In genomic region chr3:138197556-138197955, GRCm38 (mm10) we compare ENCODE assay signal across 12 mouse cellular contexts. TPM values are rescaled to one million over a fixed set of nuclear protein-coding genes. Genes with fewer than 3 reads are reported as not detected.
DNase-seq lines count a peak whose midpoint lies in the region; ATAC-seq lines count a peak whose summit lies in the region.
"Had no signal": no experiment of that assay in that cellular context is flagged by ENCODE, and none has a peak within 500 bp of the region (broad histone marks: within the 10 kb centered on the region; RNA-seq: fewer than 3 reads in every experiment).

No protein-coding gene starts in this region.

- no peaks in the 10 kb centered on the region for H3K27me3 ChIP-seq in embryonic facial prominence, embryonic 12.5 days
- H3K27me3 ChIP-seq in embryonic facial prominence, embryonic 10.5 days (replicated peaks; ENCODE audit: low read depth, poor library complexity, severe bottlenecking), result 0 out of 2 replicates have a peak, but pooled peaks cover 4% of the 10 kb centered on the region
- no peaks in the 10 kb centered on the region for H3K27me3 ChIP-seq in hindbrain, embryonic 12.5 days
- H3K27me3 ChIP-seq in hindbrain, embryonic 16.5 days (replicated peaks; ENCODE audit: control insufficient read depth, insufficient read depth, low read length), result no peaks in the 10 kb centered on the region

- 0 out of 2 replicates have a peak overlapping the region, but pooled peaks have one; percentile 19 for H3K4me2 ChIP-seq in embryonic facial prominence, embryonic 12.5 days (replicated peaks)
- H3K4me2 ChIP-seq in hindbrain, embryonic 12.5 days (replicated peaks), result no peak overlapping the region
- no peak overlapping the region for H3K4me2 ChIP-seq in hindbrain, embryonic 16.5 days (ENCODE audit: low read length)

- 68% methylated on average over 9 of the region's 9 CpGs for WGBS in embryonic facial prominence, embryonic 12.5 days
- 65% methylated on average over 9 of the region's 9 CpGs for WGBS in embryonic facial prominence, embryonic 10.5 days
- 69% methylated on average over 9 of the region's 9 CpGs for WGBS in hindbrain, embryonic 12.5 days
- WGBS in hindbrain, embryonic 16.5 days, result 59% methylated on average over 9 of the region's 9 CpGs

- no peak for DNase-seq in embryonic facial prominence, embryonic 10.5 days (ENCODE audit: low spot score)
- DNase-seq in retina, postnatal 1 day, result peak; percentile 32
- DNase-seq in retina, embryonic 14.5 days (ENCODE audit: low spot score), result no peak
- no peak for DNase-seq in thymus, adult 18-20 months
- no peak for DNase-seq in B cell, adult 2 months

- no peaks in the 10 kb centered on the region for H3K4me1 ChIP-seq in embryonic facial prominence, embryonic 12.5 days
- H3K4me1 ChIP-seq in embryonic facial prominence, embryonic 10.5 days, result no peaks in the 10 kb centered on the region
- 0 out of 2 replicates have a peak, but pooled peaks cover 2% of the 10 kb centered on the region for H3K4me1 ChIP-seq in hindbrain, embryonic 12.5 days
- H3K4me1 ChIP-seq in hindbrain, embryonic 16.5 days (ENCODE audit: control insufficient read depth, insufficient read depth, low read depth, low read length), result no peaks in the 10 kb centered on the region

- H3K4me3 ChIP-seq in embryonic facial prominence, embryonic 12.5 days, result no peak overlapping the region
- H3K4me3 ChIP-seq in embryonic facial prominence, embryonic 10.5 days, result no peak overlapping the region
- H3K4me3 ChIP-seq in hindbrain, embryonic 12.5 days, result no peak overlapping the region
- H3K4me3 ChIP-seq in hindbrain, embryonic 16.5 days (ENCODE audit: low read length), result no peak overlapping the region
- H3K4me3 ChIP-seq: erythroblast, embryonic 14.5 days had no signal

- no peaks in the 10 kb centered on the region for H3K36me3 ChIP-seq in embryonic facial prominence, embryonic 12.5 days
- H3K36me3 ChIP-seq in embryonic facial prominence, embryonic 10.5 days (replicated peaks), result no peaks in the 10 kb centered on the region
- no peaks in the 10 kb centered on the region for H3K36me3 ChIP-seq in hindbrain, embryonic 12.5 days
- H3K36me3 ChIP-seq in hindbrain, embryonic 16.5 days (ENCODE audit: control insufficient read depth, insufficient read depth, low read length), result no peaks in the 10 kb centered on the region
- H3K36me3 ChIP-seq: heart, embryonic 10.5 days had no signal

- H3K27ac ChIP-seq in embryonic facial prominence, embryonic 12.5 days, result no peak overlapping the region
- no peak overlapping the region for H3K27ac ChIP-seq in embryonic facial prominence, embryonic 10.5 days (replicated peaks)
- no peak overlapping the region for H3K27ac ChIP-seq in hindbrain, embryonic 12.5 days
- H3K27ac ChIP-seq in hindbrain, embryonic 16.5 days (ENCODE audit: low read depth, low read length), result no peak overlapping the region
- H3K27ac ChIP-seq: heart, embryonic 10.5 days had no signal

- H3K9ac ChIP-seq in embryonic facial prominence, embryonic 12.5 days, result no peak overlapping the region
- H3K9ac ChIP-seq in hindbrain, embryonic 12.5 days, result no peak overlapping the region
- no peak overlapping the region for H3K9ac ChIP-seq in hindbrain, embryonic 16.5 days (ENCODE audit: low read depth, low read length)

- no peak for ATAC-seq in embryonic facial prominence, embryonic 12.5 days (ENCODE audit: insufficient number of reproducible peaks, insufficient read depth, low FRiP score, low TSS enrichment)
- peak; percentile 57; the same call in 1 of the 2 replicates for ATAC-seq in hindbrain, embryonic 12.5 days (ENCODE audit: low FRiP score)
- ATAC-seq in hindbrain, embryonic 16.5 days, result no peak

- H3K9me3 ChIP-seq in embryonic facial prominence, embryonic 12.5 days, result no peaks in the 10 kb centered on the region
- no peaks in the 10 kb centered on the region for H3K9me3 ChIP-seq in embryonic facial prominence, embryonic 10.5 days
- H3K9me3 ChIP-seq in hindbrain, embryonic 12.5 days (replicated peaks), result no peaks in the 10 kb centered on the region
- no peaks in the 10 kb centered on the region for H3K9me3 ChIP-seq in hindbrain, embryonic 16.5 days (ENCODE audit: control insufficient read depth, low read length)
- H3K9me3 ChIP-seq: heart, embryonic 10.5 days had no signal

RNA-seq across cellular contexts. Expression of gene 4930579F01Rik, which starts 3.9 kb away (rescaled TPM):
- polyA plus RNA-seq in embryonic facial prominence, embryonic 12.5 days (2016; fragmentation: Nextera tagmentation; extraction: Ambion mirVana), result 0.10 and 0.29 TPM in 2 replicates
- not detected in 2 replicates for polyA plus RNA-seq in embryonic facial prominence, embryonic 10.5 days (2016; fragmentation: Nextera tagmentation; extraction: Ambion mirVana)
- polyA plus RNA-seq in hindbrain, embryonic 12.5 days (2016; fragmentation: Nextera tagmentation; extraction: Ambion mirVana), result not detected in 2 replicates
- polyA plus RNA-seq in hindbrain, embryonic 16.5 days (2015; fragmentation: Nextera tagmentation; extraction: Ambion mirVana), result not detected in 2 replicates
- polyA plus RNA-seq: erythroblast, embryonic 14.5 days; heart, embryonic 10.5 days; kidney, adult 2 months; liver, adult 2 months had no signal

RNA-seq across cellular contexts. Expression of gene Adh7, which starts 20.0 kb away (rescaled TPM):
- 0.39 and 0.82 TPM in 2 replicates for polyA plus RNA-seq in embryonic facial prominence, embryonic 12.5 days (2016; fragmentation: Nextera tagmentation; extraction: Ambion mirVana)
- not detected in 2 replicates for polyA plus RNA-seq in embryonic facial prominence, embryonic 10.5 days (2016; fragmentation: Nextera tagmentation; extraction: Ambion mirVana)
- polyA plus RNA-seq in hindbrain, embryonic 12.5 days (2016; fragmentation: Nextera tagmentation; extraction: Ambion mirVana), result 0.15 and 0.17 TPM in 2 replicates
- 0.91 and 0.96 TPM in 2 replicates for polyA plus RNA-seq in hindbrain, embryonic 16.5 days (2015; fragmentation: Nextera tagmentation; extraction: Ambion mirVana)
- polyA plus RNA-seq: erythroblast, embryonic 14.5 days had no signal

RNA-seq across cellular contexts. Expression of gene Mttp, which starts 52.8 kb away (rescaled TPM):
- 9.7 and 10.2 TPM in 2 replicates for polyA plus RNA-seq in embryonic facial prominence, embryonic 12.5 days (2016; fragmentation: Nextera tagmentation; extraction: Ambion mirVana)
- polyA plus RNA-seq in embryonic facial prominence, embryonic 10.5 days (2016; fragmentation: Nextera tagmentation; extraction: Ambion mirVana), result 9.8 and 10.0 TPM in 2 replicates
- polyA plus RNA-seq in hindbrain, embryonic 12.5 days (2016; fragmentation: Nextera tagmentation; extraction: Ambion mirVana), result 10.0 and 11.1 TPM in 2 replicates
- 8.4 and 8.5 TPM in 2 replicates for polyA plus RNA-seq in hindbrain, embryonic 16.5 days (2015; fragmentation: Nextera tagmentation; extraction: Ambion mirVana)

RNA-seq across cellular contexts. Expression of gene Trmt10a, which starts 54.3 kb away (rescaled TPM):
- polyA plus RNA-seq in embryonic facial prominence, embryonic 12.5 days (2016; fragmentation: Nextera tagmentation; extraction: Ambion mirVana), result 14.0 and 15.2 TPM in 2 replicates
- 18.1 and 20.0 TPM in 2 replicates for polyA plus RNA-seq in embryonic facial prominence, embryonic 10.5 days (2016; fragmentation: Nextera tagmentation; extraction: Ambion mirVana)
- 11.8 and 11.9 TPM in 2 replicates for polyA plus RNA-seq in hindbrain, embryonic 12.5 days (2016; fragmentation: Nextera tagmentation; extraction: Ambion mirVana)
- polyA plus RNA-seq in hindbrain, embryonic 16.5 days (2015; fragmentation: Nextera tagmentation; extraction: Ambion mirVana), result 6.4 and 7.9 TPM in 2 replicates
